Mouse (Mus musculus) gastrocnemius, adult 2 months (tissue): Measurements from ENCODE around the gene Acta1. TPM values are rescaled to one million over a fixed set of nuclear protein-coding genes. Genes with fewer than 3 reads are reported as not detected.
A peak's percentile ranks its signal among the peaks of the same experiment; 100 is the strongest.

Experiments used
- DNase-seq: peaks from one replicate; pipeline ENCODE4 v3.0.0; 2022
- H3K27ac ChIP-seq: fragments of 200-600 bp; 2 replicates; pipeline ENCODE4 v1.8.1; 2022; ENCODE audit warnings: mild to moderate bottlenecking
- H3K4me3 ChIP-seq: fragments of 200-600 bp; 2 replicates; pipeline ENCODE4 v1.8.1; 2022; ENCODE audit warnings: mild to moderate bottlenecking, moderate library complexity
- CTCF ChIP-seq: fragments of 200-600 bp; IDR thresholded peaks from 2 replicates; pipeline ENCODE4 v1.8.1; 2022; ENCODE audit warnings: antibody characterized with exemption, mild to moderate bottlenecking, moderate library complexity
- intact Hi-C: fragments of 180-260 bp; cut with DNase I; formaldehyde crosslinking; loops from one replicate; pipeline ENCODE4 v1.15.1; 2025
- long read RNA-seq, 2 experiments: library from polyadenylated mRNA; stranded (forward); transcript quantifications; one replicate each; pipeline ENCODE4 v2.0.0; 2021
- total RNA-seq, 2 experiments: library from RNA; stranded (reverse); gene quantifications; 2 replicates each; pipeline ENCODE4 v1.2.3; 2021

The Acta1 gene
- over 10,000 TPM; 45,578 to 47,175 TPM for total RNA-seq
- long read RNA-seq, experiment 1, transcript Acta1-201 (7 exons, 1,446 nt) = major isoform, 65,299 of 68,399 reads
- long read RNA-seq, experiment 1, partial matches to known transcripts = 2,065 of 68,399 reads
- long read RNA-seq, experiment 1, other reads (novel, unspliced or antisense) = 1,035 of 68,399 reads
- long read RNA-seq, experiment 2, transcript Acta1-201 (7 exons, 1,446 nt) = major isoform, 70,814 of 74,164 reads
- long read RNA-seq, experiment 2, partial matches to known transcripts = 2,533 of 74,164 reads
- long read RNA-seq, experiment 2, other reads (novel, unspliced or antisense) = 817 of 74,164 reads

- DNase-seq = peak; percentile 96
- H3K27ac ChIP-seq = peak within 1 kb of the TSS; percentile 98
- H3K4me3 ChIP-seq = peak within 1 kb of the TSS; percentile 83
- intact Hi-C loops = loop anchor here (1.0 kb wide), 1 partner anchor 22 kb away; no protein-coding TSS in a partner anchor
- TF ChIP-seq CTCF = no peak
Measured at GRCm38 (mm10) chr8:123894502-123895097, at the start of gene Acta1. Gene Acta1 (minus strand): TSS chr8:123894751.

GRCm38 (mm10) chr8:123929026-123929425 lies 34.5 kb upstream of the Acta1 start:
- TF ChIP-seq CTCF = no peak
- DNase-seq = no peak
- intact Hi-C loops = no loop called here
- Histone ChIP-seq H3K4me3 (no peak overlapping the region), H3K27ac (no peak overlapping the region)

GRCm38 (mm10) chr8:123925671-123926070 lies 31.1 kb upstream of the Acta1 start:
- intact Hi-C loops = no loop called here
- TF ChIP-seq CTCF = no peak
- DNase-seq = peak; percentile 75
- H3K4me3 ChIP-seq = no peak overlapping the region
- H3K27ac ChIP-seq = peak overlapping the region; percentile 48

DNA sequence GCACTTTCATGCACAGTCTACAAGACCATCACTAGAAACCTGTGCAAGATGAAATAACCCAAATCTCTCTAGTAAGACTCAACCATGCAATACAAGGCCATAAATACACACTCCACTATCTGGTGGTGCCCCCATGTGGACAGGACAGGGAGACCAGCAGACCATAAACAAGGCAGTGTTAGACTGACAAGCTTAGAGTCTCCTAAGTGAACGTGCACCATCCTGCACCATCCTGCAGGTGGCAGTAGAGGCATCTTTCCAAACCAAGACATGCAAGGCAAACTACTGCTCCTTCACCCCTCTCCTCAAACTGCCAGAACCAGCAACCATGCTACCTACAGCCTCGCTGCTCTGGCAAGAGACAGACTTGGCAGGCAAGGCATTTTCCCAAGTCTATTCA lies 30.2 kb upstream of the Acta1 start:
- TF ChIP-seq CTCF = peak; percentile 96; the same call in 1 of the 2 replicates
- DNase-seq = peak; percentile 86
- Histone ChIP-seq H3K27ac (peak overlapping the region; percentile 48), H3K4me3 (no peak overlapping the region)
- intact Hi-C loops = loop anchor here (1.0 to 5.0 kb wide), 2 partner anchors 26 to 87 kb away; no protein-coding TSS in a partner anchor

DNA sequence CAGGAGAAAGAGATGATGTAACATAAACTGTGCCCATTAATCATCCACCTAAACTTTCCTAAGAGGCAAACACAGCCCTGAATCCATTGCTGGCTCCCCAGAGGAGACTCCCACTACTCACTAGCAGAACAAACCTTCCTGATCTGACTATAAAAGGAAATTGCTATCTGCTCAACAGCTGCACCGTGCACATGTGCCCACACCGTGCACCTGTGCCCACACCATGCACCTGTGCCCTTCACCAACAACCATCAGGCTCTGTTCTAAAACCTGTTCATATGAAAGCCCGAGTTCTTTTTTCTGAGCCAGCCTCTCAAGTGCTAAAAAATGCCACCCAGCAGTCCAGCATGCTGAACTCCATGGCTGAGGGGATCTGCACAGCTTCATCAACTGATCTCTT lies 20.1 kb upstream of the Acta1 start:
- intact Hi-C loops = no loop called here
- no peak overlapping the region for H3K4me3 ChIP-seq

GRCm38 (mm10) chr8:123912265-123912664 lies 17.7 kb upstream of the Acta1 start:
- TF ChIP-seq CTCF = no peak
- Histone ChIP-seq H3K27ac (peak overlapping the region; percentile 72), H3K4me3 (no peak overlapping the region)

More for the DNA sequence above, 20.1 kb upstream of the Acta1 start:
- no peak for DNase-seq
- TF ChIP-seq CTCF = no peak
- H3K27ac ChIP-seq = no peak overlapping the region

DNA sequence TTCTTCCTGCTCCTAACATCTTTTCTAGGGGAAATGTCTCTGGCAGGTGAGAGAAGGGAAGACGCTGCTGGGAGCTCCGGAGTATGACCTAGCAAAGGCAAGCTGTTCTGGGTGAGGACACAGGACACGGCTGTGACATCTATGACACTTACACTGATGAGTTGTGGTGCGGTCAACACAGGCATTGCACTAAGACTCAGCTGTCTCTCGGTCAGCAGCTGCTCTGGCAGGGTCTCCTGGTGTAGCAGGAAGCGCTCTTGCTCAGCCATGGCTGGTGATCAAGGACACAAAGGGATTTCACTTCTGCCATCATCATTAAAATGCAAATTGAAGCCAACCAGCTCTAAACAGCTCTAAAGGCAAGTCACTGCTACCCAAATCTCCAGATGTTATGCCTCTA lies 13.1 kb upstream of the Acta1 start:
- intact Hi-C loops = no loop called here
- 0 out of 2 replicates have a peak overlapping the region, but pooled peaks have one; percentile 5 for H3K27ac ChIP-seq
- peak; percentile 37 for DNase-seq
- no peak for TF ChIP-seq CTCF
- no peak overlapping the region for H3K4me3 ChIP-seq

More at GRCm38 (mm10) chr8:123912265-123912664, 17.7 kb upstream of the Acta1 start:
- DNase-seq = no peak
- intact Hi-C loops = no loop called here

DNA sequence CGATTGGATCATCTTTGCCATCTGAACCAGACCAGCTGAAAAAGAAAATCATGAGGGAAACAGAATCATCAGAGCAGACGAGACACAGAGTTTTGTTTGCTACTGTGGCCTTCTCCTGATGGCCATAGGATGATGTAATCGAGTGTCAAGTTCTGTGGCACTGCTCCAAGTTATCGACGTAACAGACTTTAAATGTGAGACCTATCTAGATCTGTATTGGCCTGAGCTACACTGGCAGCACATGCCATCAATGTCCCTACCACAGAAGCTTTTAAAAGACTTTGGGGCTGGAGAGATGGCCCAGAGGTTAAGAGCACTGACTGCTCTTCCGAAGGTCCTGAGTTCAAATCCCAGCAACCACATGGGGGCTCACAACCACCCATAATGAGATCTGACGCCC lies 8.1 kb upstream of the Acta1 start:
- Histone ChIP-seq H3K27ac (peak overlapping the region; percentile 57), H3K4me3 (no peak overlapping the region)
- intact Hi-C loops = no loop called here
- no peak for DNase-seq
- TF ChIP-seq CTCF = no peak

GRCm38 (mm10) chr8:123899366-123899765 lies 4.8 kb upstream of the Acta1 start:
- Histone ChIP-seq H3K4me3 (peak overlapping the region; percentile 0; the same call in 1 of the 2 replicates), H3K27ac (peak overlapping the region; percentile 68)
- intact Hi-C loops = no loop called here
- DNase-seq = peak; percentile 44
- TF ChIP-seq CTCF = no peak

- no peak for TF ChIP-seq CTCF
- DNase-seq = no peak
- H3K4me3 ChIP-seq = peak overlapping the region; percentile 19
- intact Hi-C loops = loop anchor here (1.0 kb wide), 1 partner anchor 26 kb away; no protein-coding TSS in a partner anchor
- peak overlapping the region; percentile 68 for H3K27ac ChIP-seq
Measured at GRCm38 (mm10) chr8:123898576-123898975, 4.0 kb upstream of the Acta1 start.

- DNase-seq = peak; percentile 51
- H3K27ac ChIP-seq = peak overlapping the region; percentile 98
- intact Hi-C loops = no loop called here
- no peak for TF ChIP-seq CTCF
- peak overlapping the region; percentile 83 for H3K4me3 ChIP-seq
Measured at GRCm38 (mm10) chr8:123896774-123897173, 2.2 kb upstream of the Acta1 start.

GRCm38 (mm10) chr8:123896366-123896761 lies 1.8 kb upstream of the Acta1 start:
- no peak for DNase-seq
- no peak for TF ChIP-seq CTCF
- Histone ChIP-seq H3K27ac (peak overlapping the region; percentile 98), H3K4me3 (peak overlapping the region; percentile 83)
- intact Hi-C loops = no loop called here

DNA sequence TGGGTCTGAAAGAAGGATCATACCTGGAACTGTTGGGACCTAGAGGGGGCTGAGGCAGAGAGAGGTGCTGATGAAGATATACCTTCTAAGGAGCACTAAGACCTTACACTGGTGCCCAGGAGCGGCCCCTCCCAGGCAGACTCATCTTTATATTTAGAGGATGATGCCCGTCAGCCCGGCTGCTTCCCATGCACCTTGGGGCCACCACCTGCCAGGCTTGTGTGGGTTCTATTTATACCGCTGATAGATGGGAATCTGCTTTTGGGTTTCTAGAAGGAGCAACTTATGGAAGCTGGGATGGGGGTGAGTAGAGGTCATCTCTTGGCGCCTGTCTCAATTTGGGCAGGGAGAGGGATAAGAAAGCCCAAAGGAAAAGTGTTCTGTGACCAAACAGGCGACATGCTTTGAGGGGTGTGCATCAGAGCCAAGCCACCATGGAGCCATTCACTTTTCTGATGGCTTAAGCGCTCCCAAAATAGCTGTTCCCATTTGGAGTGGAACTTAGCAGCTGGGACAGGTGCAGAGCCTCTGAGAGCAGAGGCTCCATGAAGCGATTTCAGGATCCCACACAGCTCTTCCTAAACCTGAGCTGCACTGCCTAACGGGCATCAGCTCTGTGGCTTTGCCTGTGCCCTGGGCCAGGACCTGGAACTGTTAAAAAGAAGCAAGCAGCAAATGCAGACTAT lies 1.3 kb upstream of the Acta1 start:
- no peak for TF ChIP-seq CTCF
- peak; percentile 86 for DNase-seq
- H3K27ac ChIP-seq = peak overlapping the region; percentile 98
- H3K4me3 ChIP-seq = peak overlapping the region; percentile 83
- intact Hi-C loops = loop anchor here (1.0 kb wide), 1 partner anchor 24 kb away; no protein-coding TSS in a partner anchor
